Mouse (Mus musculus) lung, postnatal 0 days (tissue): Measurements from ENCODE around the gene Ptgir.

Experiments
- CTCF ChIP-seq: IDR thresholded peaks from 2 replicates; pipeline ENCODE4 v1.5.1; 2016; ENCODE audit warnings: antibody characterized with exemption, mild to moderate bottlenecking
- EP300 ChIP-seq: IDR thresholded peaks from 2 replicates; pipeline ENCODE4 v1.6.1; 2016; ENCODE audit warnings: antibody characterized with exemption, mild to moderate bottlenecking, control low read depth

- TF ChIP-seq CTCF (no peak), EP300 (no peak)
These were observed 9.4 kb downstream of the Ptgir start for GRCm38 (mm10) chr7:16915461-16916340.
